Mouse (Mus musculus): Measurements from ENCODE around the gene Mag. TPM values are rescaled to one million over a fixed set of nuclear protein-coding genes. Genes with fewer than 3 reads are reported as not detected.

The Mag gene
- 0.23 and 0.28 TPM in 2 replicates for polyA plus RNA-seq (2015; fragmentation: Nextera tagmentation; extraction: Ambion mirVana)

DNA sequence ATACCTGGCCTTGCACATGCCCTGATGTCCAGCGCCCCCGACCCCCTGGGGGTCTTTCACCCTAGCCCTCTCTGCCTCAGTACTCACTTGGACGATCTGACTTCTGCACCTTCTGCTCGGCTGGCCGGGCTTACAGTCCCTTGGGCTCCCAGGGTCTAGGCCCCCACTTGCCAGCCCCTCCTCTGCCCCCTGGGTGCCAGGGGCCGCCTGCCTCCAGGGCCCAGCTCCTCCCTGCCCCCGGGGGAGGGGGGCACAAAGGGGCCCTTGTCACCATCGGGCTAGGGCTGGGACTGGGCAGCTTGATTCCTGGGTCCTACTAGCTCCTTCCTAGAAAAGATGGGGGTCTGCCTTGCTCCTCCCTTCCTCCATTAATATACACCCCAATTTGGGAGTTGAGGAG lies at the start of gene Mag:
Gene Mag, minus strand, starts transcription at position 142 of the 400 bp plus-strand sequence.
- H3K36me3 ChIP-seq (ENCODE audit: control insufficient read depth, insufficient read depth, low read length): no peaks in the 10 kb centered on the region
- no peaks in the 10 kb centered on the region for H3K27me3 ChIP-seq (ENCODE audit: control insufficient read depth, insufficient read depth, low read depth, low read length)
- no peak; the same call in 1 of the 2 replicates for ATAC-seq (ENCODE audit: low read depth)
- H3K9ac ChIP-seq (ENCODE audit: low read length): no peak within 1 kb of the TSS
- WGBS: 71% methylated on average over 8 of the region's 8 CpGs
- peaks cover 4% of the 10 kb centered on the region; the same call in 1 of the 2 replicates for H3K4me1 ChIP-seq (replicated peaks; ENCODE audit: control insufficient read depth, insufficient read depth, low read length)
- H3K9me3 ChIP-seq (ENCODE audit: control insufficient read depth, low read length): no peaks in the 10 kb centered on the region
- no peak within 1 kb of the TSS for H3K27ac ChIP-seq (ENCODE audit: low read length)
- H3K4me2 ChIP-seq (ENCODE audit: low read depth, low read length): no peak within 1 kb of the TSS
- no peak within 1 kb of the TSS for H3K4me3 ChIP-seq (ENCODE audit: low read length)

GRCm38 (mm10) chr7:30964366-30964765 lies 49.7 kb upstream of the Mag start:
- ATAC-seq (ENCODE audit: low read depth): no peak
- Histone ChIP-seq H3K4me1 (replicated peaks; ENCODE audit: control insufficient read depth, insufficient read depth, low read length) (no peaks in the 10 kb centered on the region), H3K4me2 (ENCODE audit: low read depth, low read length) (no peak overlapping the region), H3K9ac (ENCODE audit: low read length) (no peak overlapping the region), H3K4me3 (ENCODE audit: low read length) (no peak overlapping the region), H3K27ac (ENCODE audit: low read length) (no peak overlapping the region), H3K36me3 (ENCODE audit: control insufficient read depth, insufficient read depth, low read length) (no peaks in the 10 kb centered on the region; the same call in 1 of the 2 replicates), H3K27me3 (ENCODE audit: control insufficient read depth, insufficient read depth, low read depth, low read length) (no peaks in the 10 kb centered on the region), H3K9me3 (ENCODE audit: control insufficient read depth, low read length) (no peaks in the 10 kb centered on the region)
- WGBS: 75% methylated on average over 7 of the region's 7 CpGs

DNA sequence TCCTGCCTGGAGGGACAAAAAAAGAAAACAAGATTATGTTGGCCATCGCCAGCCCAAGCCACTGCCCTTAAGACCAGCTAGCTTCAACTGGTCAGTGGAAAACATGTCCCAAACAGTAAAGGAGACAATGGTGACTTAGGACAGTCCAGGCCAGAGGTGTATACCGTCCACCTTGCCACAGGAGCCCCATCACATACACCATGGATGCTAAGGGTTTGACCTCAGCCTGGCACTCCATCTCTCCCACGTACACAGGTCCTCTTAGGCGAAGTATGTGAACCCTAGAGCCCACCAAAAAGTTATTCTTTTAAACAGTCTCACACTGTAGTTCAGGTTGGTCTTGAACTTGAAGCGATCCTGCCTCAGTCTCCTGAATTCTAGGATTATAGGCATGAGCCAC lies 48.2 kb upstream of the Mag start:
- H3K4me3 ChIP-seq (ENCODE audit: low read length): no peak overlapping the region
- no peak overlapping the region for H3K4me2 ChIP-seq (ENCODE audit: low read depth, low read length)
- peaks cover 4% of the 10 kb centered on the region; the same call in 1 of the 2 replicates for H3K4me1 ChIP-seq (replicated peaks; ENCODE audit: control insufficient read depth, insufficient read depth, low read length)
- 90% methylated on average over 5 of the region's 5 CpGs for WGBS
- H3K36me3 ChIP-seq (ENCODE audit: control insufficient read depth, insufficient read depth, low read length): no peaks in the 10 kb centered on the region; the same call in 1 of the 2 replicates
- no peaks in the 10 kb centered on the region for H3K9me3 ChIP-seq (ENCODE audit: control insufficient read depth, low read length)
- no peak for ATAC-seq (ENCODE audit: low read depth)
- H3K27ac ChIP-seq (ENCODE audit: low read length): no peak overlapping the region
- no peaks in the 10 kb centered on the region for H3K27me3 ChIP-seq (ENCODE audit: control insufficient read depth, insufficient read depth, low read depth, low read length)
- no peak overlapping the region for H3K9ac ChIP-seq (ENCODE audit: low read length)

DNA sequence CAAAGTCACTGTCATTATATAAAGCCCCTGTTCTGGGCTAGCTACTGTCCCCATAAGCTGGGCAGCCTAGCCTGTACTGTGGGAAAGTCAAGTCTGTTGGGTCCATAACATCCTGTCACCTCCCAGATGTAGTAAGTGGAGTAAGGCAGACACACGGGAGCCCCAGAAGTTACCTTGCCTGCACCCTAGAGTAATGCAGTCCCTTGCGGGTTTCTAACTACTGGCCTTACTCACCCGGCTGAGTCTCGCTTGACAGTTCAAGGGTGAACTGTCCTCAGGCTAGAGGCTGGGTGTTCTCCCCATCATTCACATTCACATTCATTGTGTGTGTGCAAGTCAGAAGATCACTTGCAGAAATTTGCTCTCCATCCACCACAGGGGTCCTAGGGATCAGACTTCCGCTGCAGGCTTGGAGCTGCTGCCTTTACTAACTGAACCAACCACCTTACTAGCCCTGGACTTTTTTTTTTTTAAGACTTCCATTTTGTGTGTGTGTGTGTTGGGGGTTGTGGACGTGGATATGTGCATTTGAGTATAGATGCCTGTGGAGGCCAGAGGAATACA lies 45.2 kb upstream of the Mag start:
- WGBS: 88% methylated on average over 6 of the region's 6 CpGs
- H3K9me3 ChIP-seq (ENCODE audit: control insufficient read depth, low read length): no peaks in the 10 kb centered on the region
- no peak overlapping the region for H3K27ac ChIP-seq (ENCODE audit: low read length)
- no peaks in the 10 kb centered on the region for H3K27me3 ChIP-seq (ENCODE audit: control insufficient read depth, insufficient read depth, low read depth, low read length)
- H3K4me3 ChIP-seq (ENCODE audit: low read length): no peak overlapping the region
- peaks cover 10% of the 10 kb centered on the region for H3K4me1 ChIP-seq (replicated peaks; ENCODE audit: control insufficient read depth, insufficient read depth, low read length)
- no peak for ATAC-seq (ENCODE audit: low read depth)
- H3K36me3 ChIP-seq (ENCODE audit: control insufficient read depth, insufficient read depth, low read length): no peaks in the 10 kb centered on the region; the same call in 1 of the 2 replicates
- H3K9ac ChIP-seq (ENCODE audit: low read length): no peak overlapping the region
- no peak overlapping the region for H3K4me2 ChIP-seq (ENCODE audit: low read depth, low read length)

GRCm38 (mm10) chr7:30958866-30959487 lies 44.3 kb upstream of the Mag start:
- Histone ChIP-seq H3K4me3 (ENCODE audit: low read length) (no peak overlapping the region), H3K27ac (ENCODE audit: low read length) (no peak overlapping the region), H3K4me2 (ENCODE audit: low read depth, low read length) (no peak overlapping the region), H3K4me1 (replicated peaks; ENCODE audit: control insufficient read depth, insufficient read depth, low read length) (peaks cover 10% of the 10 kb centered on the region), H3K36me3 (ENCODE audit: control insufficient read depth, insufficient read depth, low read length) (peaks cover 8% of the 10 kb centered on the region), H3K9ac (ENCODE audit: low read length) (no peak overlapping the region), H3K9me3 (ENCODE audit: control insufficient read depth, low read length) (no peaks in the 10 kb centered on the region), H3K27me3 (ENCODE audit: control insufficient read depth, insufficient read depth, low read depth, low read length) (no peaks in the 10 kb centered on the region)
- no peak for ATAC-seq (ENCODE audit: low read depth)
- 95% methylated on average over 9 of the region's 9 CpGs for WGBS

DNA sequence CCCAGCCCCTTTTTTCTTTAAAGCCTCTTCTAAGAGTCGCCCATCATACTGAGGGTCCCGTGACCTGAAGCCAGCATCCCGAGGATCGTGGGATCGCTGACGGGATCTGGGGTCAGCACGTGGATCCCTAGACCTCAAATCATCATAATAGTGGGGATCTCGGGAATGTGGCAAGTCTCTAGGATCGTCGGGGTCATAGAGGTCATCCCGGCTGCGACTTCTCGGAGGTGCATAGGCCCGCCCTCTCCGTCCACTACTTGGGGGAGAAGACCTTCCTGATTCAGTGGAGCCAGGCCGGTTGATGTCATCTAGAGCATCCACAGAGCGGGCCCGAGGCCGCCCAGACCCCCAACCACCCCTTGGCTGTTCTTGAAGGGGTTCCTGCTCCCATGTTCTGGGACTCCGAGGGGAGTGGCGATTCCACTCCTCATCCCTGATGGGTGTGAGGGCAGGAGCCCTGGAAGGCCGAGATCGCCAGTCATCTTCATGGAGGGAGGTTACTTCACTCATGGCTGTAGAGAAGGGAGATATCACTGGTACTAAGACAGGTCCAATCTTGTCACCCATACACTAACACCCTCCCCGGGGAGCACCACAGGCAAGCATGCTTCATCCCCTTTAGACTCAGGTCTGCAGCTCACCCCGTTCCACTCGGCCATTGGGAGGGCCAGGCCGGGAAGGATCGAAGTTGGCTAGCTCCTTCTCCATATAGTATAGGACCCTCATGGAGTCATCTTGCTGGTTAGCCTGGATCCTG lies 43.6 kb upstream of the Mag start:
- no peaks in the 10 kb centered on the region for H3K27me3 ChIP-seq (ENCODE audit: control insufficient read depth, insufficient read depth, low read depth, low read length)
- H3K4me1 ChIP-seq (replicated peaks; ENCODE audit: control insufficient read depth, insufficient read depth, low read length): peaks cover 10% of the 10 kb centered on the region
- H3K9ac ChIP-seq (ENCODE audit: low read length): peak overlapping the region; percentile 98
- H3K27ac ChIP-seq (ENCODE audit: low read length): peak overlapping the region; percentile 98
- H3K4me3 ChIP-seq (ENCODE audit: low read length): peak overlapping the region; percentile 81
- whole genome bisulfite sequencing: 66% methylated on average over 28 of the region's 28 CpGs
- no peaks in the 10 kb centered on the region for H3K9me3 ChIP-seq (ENCODE audit: control insufficient read depth, low read length)
- H3K36me3 ChIP-seq (ENCODE audit: control insufficient read depth, insufficient read depth, low read length): peaks cover 15% of the 10 kb centered on the region
- no peak for ATAC-seq (ENCODE audit: low read depth)
- peak overlapping the region; percentile 88 for H3K4me2 ChIP-seq (ENCODE audit: low read depth, low read length)

- Histone ChIP-seq H3K9me3 (ENCODE audit: control insufficient read depth, low read length) (no peaks in the 10 kb centered on the region), H3K27me3 (ENCODE audit: control insufficient read depth, insufficient read depth, low read depth, low read length) (no peaks in the 10 kb centered on the region), H3K4me1 (replicated peaks; ENCODE audit: control insufficient read depth, insufficient read depth, low read length) (peaks cover 10% of the 10 kb centered on the region), H3K4me3 (ENCODE audit: low read length) (peak overlapping the region; percentile 81), H3K27ac (ENCODE audit: low read length) (peak overlapping the region; percentile 98), H3K9ac (ENCODE audit: low read length) (peak overlapping the region; percentile 98), H3K4me2 (ENCODE audit: low read depth, low read length) (peak overlapping the region; percentile 88), H3K36me3 (ENCODE audit: control insufficient read depth, insufficient read depth, low read length) (peaks cover 24% of the 10 kb centered on the region)
- WGBS: under 1% methylated on average over 43 of the region's 43 CpGs
- ATAC-seq (ENCODE audit: low read depth): peak; percentile 65
These were observed 42.7 kb upstream of the Mag start for GRCm38 (mm10) chr7:30957367-30957783.

DNA sequence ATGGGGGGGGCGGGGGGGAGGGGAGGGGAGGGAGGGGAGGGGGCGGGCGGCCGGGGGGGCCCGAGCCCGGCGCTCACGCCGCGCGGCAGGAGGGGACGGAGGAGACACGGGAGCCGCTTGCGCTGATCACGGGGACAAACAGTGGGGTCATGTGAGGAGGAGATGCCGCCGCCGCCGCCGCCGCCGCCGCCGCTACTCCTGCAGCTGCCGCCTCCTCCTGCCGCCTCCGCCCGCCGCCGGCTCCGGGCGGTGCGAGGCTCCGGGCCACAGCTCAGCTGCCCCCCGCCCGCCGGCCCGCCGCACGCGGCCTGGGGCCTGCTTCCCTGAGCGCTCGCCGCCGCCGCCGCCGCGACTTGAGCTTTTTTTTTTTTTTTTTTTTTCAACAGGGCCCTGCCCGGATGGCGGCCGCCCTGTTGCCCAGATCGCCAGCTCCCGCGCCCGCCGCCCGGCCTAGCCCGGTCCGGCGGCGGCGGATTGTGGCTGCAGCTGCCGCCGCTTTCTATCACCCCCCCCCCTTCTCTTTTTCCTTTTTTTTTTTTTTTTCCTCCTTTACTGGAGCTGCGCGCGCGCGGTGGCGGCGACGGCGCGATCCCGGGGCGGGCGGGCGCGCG lies 42.2 kb upstream of the Mag start, which contains the start of gene Usf2:
Gene Usf2, minus strand, starts transcription at position 48 of the 611 bp plus-strand sequence.
- H3K4me3 ChIP-seq (ENCODE audit: low read length): peak within 1 kb of the TSS; percentile 81
- peaks cover 28% of the 10 kb centered on the region for H3K36me3 ChIP-seq (ENCODE audit: control insufficient read depth, insufficient read depth, low read length)
- peak within 1 kb of the TSS; percentile 98 for H3K27ac ChIP-seq (ENCODE audit: low read length)
- no peaks in the 10 kb centered on the region for H3K27me3 ChIP-seq (ENCODE audit: control insufficient read depth, insufficient read depth, low read depth, low read length)
- WGBS: 3% methylated on average over 12 of the region's 82 CpGs
- peak within 1 kb of the TSS; percentile 98 for H3K9ac ChIP-seq (ENCODE audit: low read length)
- peaks cover 10% of the 10 kb centered on the region for H3K4me1 ChIP-seq (replicated peaks; ENCODE audit: control insufficient read depth, insufficient read depth, low read length)
- peak within 1 kb of the TSS; percentile 88 for H3K4me2 ChIP-seq (ENCODE audit: low read depth, low read length)
- ATAC-seq (ENCODE audit: low read depth): peak; percentile 64
- no peaks in the 10 kb centered on the region for H3K9me3 ChIP-seq (ENCODE audit: control insufficient read depth, low read length)

GRCm38 (mm10) chr7:30956357-30956751 lies 41.7 kb upstream of the Mag start:
- Histone ChIP-seq H3K4me3 (ENCODE audit: low read length) (peak overlapping the region; percentile 81), H3K9me3 (ENCODE audit: control insufficient read depth, low read length) (no peaks in the 10 kb centered on the region), H3K27me3 (ENCODE audit: control insufficient read depth, insufficient read depth, low read depth, low read length) (no peaks in the 10 kb centered on the region), H3K27ac (ENCODE audit: low read length) (peak overlapping the region; percentile 98), H3K4me1 (replicated peaks; ENCODE audit: control insufficient read depth, insufficient read depth, low read length) (peaks cover 10% of the 10 kb centered on the region), H3K36me3 (ENCODE audit: control insufficient read depth, insufficient read depth, low read length) (peaks cover 30% of the 10 kb centered on the region), H3K4me2 (ENCODE audit: low read depth, low read length) (peak overlapping the region; percentile 88), H3K9ac (ENCODE audit: low read length) (peak overlapping the region; percentile 98)
- peak; percentile 41 for ATAC-seq (ENCODE audit: low read depth)
- WGBS: 0% methylated on average over 4 of the region's 49 CpGs

Data from lung, embryonic 16.5 days (tissue).